Mouse (Mus musculus) CH12.LX (cell line): ENCODE measurements around the gene Cdk5rap2. TPM values are rescaled to one million over a fixed set of nuclear protein-coding genes. Genes with fewer than 3 reads are reported as not detected.

ENCODE experiments used
- DNase-seq: peaks from one replicate; pipeline ENCODE4 v3.0.0-alpha.2; 2013; ENCODE audit errors: extremely low read depth
- H3K27ac ChIP-seq: 2 replicates; pipeline ENCODE4 v1.5.1; 2012; ENCODE audit warnings: low read depth, mild to moderate bottlenecking, control low read depth, moderate library complexity; ENCODE audit not compliant: insufficient read depth
- H3K27me3 ChIP-seq: replicated peaks from 2 replicates; pipeline ENCODE3; 2012; ENCODE audit warnings: inconsistent platforms
- H3K36me3 ChIP-seq, 2 experiments: replicated peaks in 1 of 2; 2 replicates each; pipeline versions ENCODE3 to v1.6.1; 2012; ENCODE audit warnings: inconsistent platforms in 1 of 2, low read length in 1 of 2, mild to moderate bottlenecking in 1 of 2, mixed read lengths in 1 of 2, moderate library complexity in 1 of 2; ENCODE audit not compliant: control insufficient read depth in 1 of 2, insufficient read depth in 1 of 2
- H3K4me1 ChIP-seq, 2 experiments: 2 replicates each; pipeline ENCODE4 v1.6.1; 2012; ENCODE audit warnings: inconsistent platforms in 1 of 2, moderate library complexity in 1 of 2; ENCODE audit not compliant: insufficient read depth in 2 of 2, control insufficient read depth in 1 of 2
- H3K4me2 ChIP-seq: 2 replicates; pipeline ENCODE4 v1.6.1; 2012; ENCODE audit warnings: low read depth, mild to moderate bottlenecking, control low read depth; ENCODE audit not compliant: poor library complexity, insufficient read depth, severe bottlenecking
- H3K4me3 ChIP-seq, 3 experiments: fragments of 150-350 bp in 1 of 3; sonication (generic) in 1 of 3; replicated peaks in 1 of 3; 2 replicates each; pipeline versions ENCODE3 to v1.5.1; 2011 to 2012; ENCODE audit warnings: low read depth in 2 of 3, low read length in 2 of 3, mild to moderate bottlenecking in 2 of 3, moderate library complexity in 2 of 3, control low read depth in 1 of 3, improper control_type of control experiment in 1 of 3, inconsistent platforms in 1 of 3, mixed read lengths in 1 of 3; ENCODE audit not compliant: poor library complexity in 1 of 3
- H3K79me2 ChIP-seq: replicated peaks from 2 replicates; pipeline ENCODE4 v1.6.1; 2012; ENCODE audit warnings: mild to moderate bottlenecking, moderate library complexity; ENCODE audit not compliant: control insufficient read depth, poor library complexity, insufficient read depth, severe bottlenecking; ENCODE audit errors: extremely low read depth
- H3K9ac ChIP-seq: 2 replicates; pipeline ENCODE4 v1.6.1; 2012; ENCODE audit warnings: low read depth, mild to moderate bottlenecking, control low read depth, moderate library complexity; ENCODE audit not compliant: insufficient read depth
- H3K9me3 ChIP-seq: replicated peaks from 2 replicates; pipeline ENCODE3; 2012; ENCODE audit warnings: low read length, inconsistent platforms, mixed read lengths
- BHLHE40 ChIP-seq: IDR thresholded peaks from 2 replicates; pipeline ENCODE4 v1.6.1; 2011; ENCODE audit warnings: mild to moderate bottlenecking, low read depth, low read length, improper control_type of control experiment
- CHD2 ChIP-seq: IDR thresholded peaks from 2 replicates; pipeline ENCODE4 v1.6.1; 2011; ENCODE audit warnings: low read length, improper control_type of control experiment
- ELF1 ChIP-seq: IDR thresholded peaks from 2 replicates; pipeline ENCODE4 v1.6.1; 2014; ENCODE audit warnings: low read depth, mild to moderate bottlenecking, inconsistent platforms, low read length, improper control_type of control experiment
- EP300 ChIP-seq: IDR thresholded peaks from 2 replicates; pipeline ENCODE4 v1.6.1; 2011; ENCODE audit warnings: low read length, improper control_type of control experiment
- ETS1 ChIP-seq: conservative IDR thresholded peaks from 2 replicates; pipeline ENCODE4 v1.6.1; 2012; ENCODE audit warnings: low read depth, mild to moderate bottlenecking, inconsistent platforms, low read length, improper control_type of control experiment, moderate library complexity
- IRF4 ChIP-seq: IDR thresholded peaks from 2 replicates; pipeline ENCODE4 v1.6.1; 2014; ENCODE audit warnings: low read depth, mild to moderate bottlenecking, inconsistent platforms, low read length, improper control_type of control experiment
- JUND ChIP-seq: conservative IDR thresholded peaks from 2 replicates; pipeline ENCODE4 v1.6.1; 2011; ENCODE audit warnings: low read depth, low read length, improper control_type of control experiment
- MAX ChIP-seq: IDR thresholded peaks from 2 replicates; pipeline ENCODE4 v1.6.1; 2011; ENCODE audit warnings: low read length, improper control_type of control experiment
- MAZ ChIP-seq: IDR thresholded peaks from 2 replicates; pipeline ENCODE4 v1.6.1; 2012; ENCODE audit warnings: low read depth, mild to moderate bottlenecking, inconsistent platforms, low read length, improper control_type of control experiment, moderate library complexity
- MEF2A ChIP-seq: IDR thresholded peaks from 2 replicates; pipeline ENCODE4 v1.6.1; 2014; ENCODE audit warnings: low read depth, mild to moderate bottlenecking, inconsistent platforms, low read length, improper control_type of control experiment, borderline replicate concordance
- MYC ChIP-seq: IDR thresholded peaks from 2 replicates; pipeline ENCODE4 v1.6.1; 2011; ENCODE audit warnings: low read depth, mild to moderate bottlenecking, improper control_type of control experiment, low read length
- NELFE ChIP-seq: IDR thresholded peaks from 2 replicates; pipeline ENCODE4 v1.6.1; 2011; ENCODE audit warnings: low read depth, low read length, improper control_type of control experiment
- NRF1 ChIP-seq: IDR thresholded peaks from 2 replicates; pipeline ENCODE4 v1.6.1; 2014; ENCODE audit warnings: low read depth, mild to moderate bottlenecking, inconsistent platforms, low read length, improper control_type of control experiment, moderate library complexity
- POLR2A ChIP-seq: IDR thresholded peaks from 2 replicates; pipeline ENCODE4 v1.6.1; 2011; ENCODE audit warnings: low read depth, mild to moderate bottlenecking, improper control_type of control experiment, low read length
- SIN3A ChIP-seq: IDR thresholded peaks from 2 replicates; pipeline ENCODE4 v1.6.1; 2012; ENCODE audit warnings: low read length, improper control_type of control experiment, inconsistent platforms
- TBP ChIP-seq: conservative IDR thresholded peaks from 2 replicates; pipeline ENCODE4 v1.6.1; 2011; ENCODE audit warnings: low read depth, low read length, improper control_type of control experiment
- UBTF ChIP-seq: IDR thresholded peaks from 2 replicates; pipeline ENCODE4 v1.6.1; 2012; ENCODE audit warnings: low read depth, mild to moderate bottlenecking, inconsistent platforms, low read length, improper control_type of control experiment, moderate library complexity
- USF1 ChIP-seq: IDR thresholded peaks from 2 replicates; pipeline ENCODE4 v1.6.1; 2014; ENCODE audit warnings: low read depth, mild to moderate bottlenecking, inconsistent platforms, low read length, improper control_type of control experiment
- ZMIZ1 ChIP-seq: IDR thresholded peaks from 2 replicates; pipeline ENCODE4 v1.6.1; 2012; ENCODE audit warnings: low read depth, mild to moderate bottlenecking, inconsistent platforms, low read length, improper control_type of control experiment
- ZNF384 ChIP-seq: IDR thresholded peaks from 2 replicates; pipeline ENCODE4 v1.6.1; 2012; ENCODE audit warnings: low read depth, low read length, improper control_type of control experiment, inconsistent platforms
- dilution Hi-C: fragments of 300-500 bp; cut with MboI; formaldehyde crosslinking; loops from 2 replicates; pipeline ENCODE4 v1.14.3; 2020; ENCODE audit warnings: low sequenced_read_pairs; ENCODE audit not compliant: extremely low pct_unique_long_range_greater_than_20kb, extremely low pct_ligation_motif_present
- in situ Hi-C: fragments of 300-500 bp; cut with MboI; formaldehyde crosslinking; loops from 3 replicates; pipeline ENCODE4 v1.14.3; 2019; ENCODE audit warnings: low sequenced_read_pairs, low pct_ligation_motif_present, low pct_unique_long_range_greater_than_20kb, mixed read lengths
- polyA plus RNA-seq: library from polyadenylated mRNA; unstranded; fragments of >175 nt; gene quantifications from 2 replicates; pipeline ENCODE4 v1.2.1, GENCODE M21; 2012; ENCODE audit warnings: low read depth; ENCODE audit not compliant: insufficient read length
- total RNA-seq, 2 experiments: library from RNA; depleted of rRNA; stranded (reverse); fragments of 300-350 nt in 1 of 2; fragments of >200 nt in 1 of 2; gene quantifications; 2 replicates each; pipeline ENCODE4 v1.2.3; 2012 to 2014

Cdk5rap2 gene
- total and polyA plus RNA-seq, 3 experiments: 12.1 to 26.3 (median 15.9) TPM

- H3K79me2 ChIP-seq: no peaks in the 10 kb centered on the region; the same call in 1 of the 2 replicates
- peak overlapping the region; percentile 51; the same call in 1 of the 2 replicates for H3K27ac ChIP-seq
- H3K36me3 ChIP-seq: peaks cover 12 to 52% of the 10 kb centered on the region in 2 experiments
- H3K4me2 ChIP-seq: peak overlapping the region; percentile 91
- dilution Hi-C loops: no loop called here
- H3K4me3 ChIP-seq: peak overlapping the region; percentile 58 to 83 (median 61)
- in situ Hi-C loops: no loop called here
- peak; percentile 70 for DNase-seq
- peaks cover 10 to 53% of the 10 kb centered on the region in 2 experiments; a peak in 3 of 4 replicates for H3K4me1 ChIP-seq
- no peak for TF ChIP-seq ELF1
- TF ChIP-seq POLR2A: no peak
- 0 out of 2 replicates have a peak, but pooled peaks have one; percentile 5 for TF ChIP-seq ETS1
- TF ChIP-seq TBP: 0 out of 2 replicates have a peak, but pooled peaks have one; percentile 13
- 0 out of 2 replicates have a peak, but pooled peaks have one; percentile 54 for TF ChIP-seq MAZ
- TF ChIP-seq MYC: peak; percentile 32; the same call in 1 of the 2 replicates
- peak overlapping the region; percentile 76 for H3K9ac ChIP-seq
- H3K9me3 ChIP-seq: no peaks in the 10 kb centered on the region
- H3K27me3 ChIP-seq: no peaks in the 10 kb centered on the region
Measured at GRCm38 (mm10) chr4:70399476-70399875, 10.8 kb downstream of the Cdk5rap2 start.

- in situ Hi-C loops: no loop called here
- H3K4me3 ChIP-seq: peak overlapping the region; percentile 58 to 83 (median 61)
- no peaks in the 10 kb centered on the region; the same call in 1 of the 2 replicates for H3K79me2 ChIP-seq
- H3K36me3 ChIP-seq: peaks cover 12 to 52% of the 10 kb centered on the region in 2 experiments
- H3K4me2 ChIP-seq: peak overlapping the region; percentile 91
- peak overlapping the region; percentile 76 for H3K9ac ChIP-seq
- dilution Hi-C loops: no loop called here
- no peaks in the 10 kb centered on the region for H3K9me3 ChIP-seq
- no peaks in the 10 kb centered on the region for H3K27me3 ChIP-seq
- H3K4me1 ChIP-seq: peaks cover 10 to 56% of the 10 kb centered on the region in 2 experiments; a peak in 3 of 4 replicates
- TF ChIP-seq MYC (no peak), ZNF384 (no peak), CHD2 (no peak), EP300 (no peak), MAX (no peak), SIN3A (no peak), NELFE (no peak), UBTF (no peak), NRF1 (no peak), IRF4 (no peak), BHLHE40 (no peak), MEF2A (no peak), USF1 (no peak), ZMIZ1 (no peak), JUND (no peak)
- TF ChIP-seq, all 38 proteins: peak for 0
- DNase-seq: no peak
- peak overlapping the region; percentile 51; the same call in 1 of the 2 replicates for H3K27ac ChIP-seq
Measured at GRCm38 (mm10) chr4:70399074-70399473, 11.2 kb downstream of the Cdk5rap2 start.
